Mouse (Mus musculus): Measurements from ENCODE around the gene Gpt2.

GRCm38 (mm10) chr8:85573972-85574496 is 81.7 kb downstream of the Gpt2 start:
- no peak for TF ChIP-seq POLR2A (IDR thresholded peaks at IDR 0.05; ENCODE audit: low read depth, low read length)
- TF ChIP-seq MEF2A (IDR thresholded peaks at IDR 0.05; ENCODE audit: borderline replicate concordance, low read depth, low read length): no peak
- no peak for TF ChIP-seq CTCF (conservative IDR thresholded peaks at IDR 0.05 in 1 of 2, IDR thresholded peaks at IDR 0.05 in 1 of 2; ENCODE audit: low read depth in 2 of 2, low read length in 2 of 2)
- TF ChIP-seq KAT2A (IDR thresholded peaks at IDR 0.05; ENCODE audit: insufficient replicate concordance, low read length): no peak

Data from CH12.LX (cell line).